Mouse (Mus musculus) cerebellum, postnatal 4 days (tissue): ENCODE measurements at regions not wholly inside any gene's neighbourhood (a gene's known extent, or its start where the extent isn't known, plus 50 kb on each side); places are given as distances from the start of the nearest gene placed in this dataset.

Experiments used
- DNase-seq, 2 experiments: peaks; one replicate each; pipeline ENCODE4 v3.0.0; 2022; ENCODE audit warnings: low spot score in 2 of 2, mixed read lengths in 1 of 2

DNA sequence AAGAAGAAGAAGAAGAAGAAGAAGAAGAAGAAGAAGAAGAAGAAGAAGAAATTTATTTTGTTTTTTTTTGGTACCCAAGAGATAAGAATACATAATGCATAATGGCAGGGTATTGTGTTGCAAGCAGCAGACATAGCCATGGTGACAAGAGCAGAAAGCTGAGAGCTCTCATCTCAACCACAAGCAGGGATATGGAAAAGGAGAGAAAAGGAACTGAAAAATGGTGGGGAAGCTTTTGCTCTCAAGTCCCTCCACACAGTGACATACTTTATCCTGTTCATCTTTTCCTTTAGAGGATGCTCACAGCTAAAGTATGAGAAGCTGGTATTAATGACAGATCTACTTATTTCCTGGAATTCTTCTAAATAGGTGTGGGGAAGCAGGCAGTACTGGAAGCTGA is 115.2 kb upstream of the Pik3r1 start:
- no peak for DNase-seq

- DNase-seq: no peak
Observed at GRCm38 (mm10) chr13:101884752-101885151, 116.7 kb upstream of the Pik3r1 start.

DNA sequence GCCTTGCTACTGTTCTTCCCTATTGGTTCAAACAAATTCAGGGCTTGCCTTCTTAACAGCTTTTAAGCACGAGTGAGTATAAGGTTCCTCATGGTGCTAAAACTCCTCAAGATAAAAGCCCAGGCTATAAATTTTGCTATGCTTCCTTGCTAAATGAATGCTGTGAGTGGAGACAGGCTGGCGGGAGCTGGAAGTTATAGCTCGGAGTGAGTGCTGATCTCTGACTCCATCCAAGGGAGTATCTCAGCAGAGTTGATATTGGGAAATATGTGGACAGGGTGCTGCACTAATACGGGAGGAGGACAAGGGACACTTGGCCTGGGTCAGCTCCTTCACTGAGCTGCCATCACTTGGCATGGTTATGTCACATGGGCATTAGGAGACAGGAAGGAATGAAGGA is 123.5 kb upstream of the Pik3r1 start:
- DNase-seq: no peak

DNA sequence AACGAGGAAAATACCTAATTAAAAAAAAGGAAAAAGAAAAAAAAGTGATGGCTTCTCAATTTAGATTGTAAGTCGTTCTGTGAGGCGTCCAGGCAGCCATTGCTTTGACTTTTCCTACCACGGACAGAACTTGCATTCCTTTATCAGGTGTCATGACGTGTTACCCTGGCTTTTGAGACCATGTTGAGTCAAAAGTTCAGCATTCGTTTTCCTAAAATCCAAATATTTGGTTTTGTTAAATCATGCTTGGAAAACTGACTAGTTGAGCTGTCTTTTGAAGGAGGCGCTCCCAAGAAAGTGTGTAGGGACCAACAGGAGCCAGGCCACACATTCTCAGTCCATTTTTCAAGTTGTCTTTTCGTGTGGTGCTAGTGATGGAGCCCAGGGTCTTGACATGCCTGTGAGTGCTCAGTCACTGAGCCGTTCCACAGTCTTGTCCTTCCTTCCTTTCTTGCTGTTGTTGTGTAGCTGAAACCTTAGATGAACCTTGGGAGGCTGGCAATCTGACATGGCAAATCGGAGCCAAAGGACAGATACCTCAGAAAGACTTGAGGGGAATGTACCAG is 125.1 kb upstream of the Pik3r1 start:
- no peak for DNase-seq

DNA sequence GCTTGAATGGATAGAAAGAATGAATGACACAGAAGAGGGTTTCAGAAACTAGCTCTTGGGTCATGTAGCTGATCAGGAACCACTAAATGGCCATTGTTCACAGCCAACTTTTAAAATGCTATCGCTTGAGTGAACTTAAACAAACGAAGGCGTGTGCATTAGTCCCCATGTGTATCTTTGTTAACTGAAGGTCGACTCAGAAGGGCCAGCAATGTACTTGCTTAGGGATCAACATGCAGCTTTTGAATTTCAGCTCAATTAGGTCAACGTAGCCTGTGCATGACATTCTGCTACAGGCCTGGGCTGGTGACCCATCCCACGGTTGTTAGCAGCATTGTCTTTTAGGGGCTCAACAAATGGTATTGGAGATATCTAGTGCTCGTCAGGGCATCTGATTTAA is 127.1 kb upstream of the Pik3r1 start:
- DNase-seq: no peak

- DNase-seq: no peak
Observed at GRCm38 (mm10) chr13:101895686-101896085, 127.7 kb upstream of the Pik3r1 start.

- DNase-seq: no peak
Observed at GRCm38 (mm10) chr13:101896946-101897345, 128.9 kb upstream of the Pik3r1 start.

- no peak for DNase-seq
Observed at GRCm38 (mm10) chr13:101902213-101902612, 134.2 kb upstream of the Pik3r1 start.

- DNase-seq: peak in 1 of 2 experiments; percentile 11
Observed at GRCm38 (mm10) chr13:101905909-101906676, 138.1 kb upstream of the Pik3r1 start.

DNA sequence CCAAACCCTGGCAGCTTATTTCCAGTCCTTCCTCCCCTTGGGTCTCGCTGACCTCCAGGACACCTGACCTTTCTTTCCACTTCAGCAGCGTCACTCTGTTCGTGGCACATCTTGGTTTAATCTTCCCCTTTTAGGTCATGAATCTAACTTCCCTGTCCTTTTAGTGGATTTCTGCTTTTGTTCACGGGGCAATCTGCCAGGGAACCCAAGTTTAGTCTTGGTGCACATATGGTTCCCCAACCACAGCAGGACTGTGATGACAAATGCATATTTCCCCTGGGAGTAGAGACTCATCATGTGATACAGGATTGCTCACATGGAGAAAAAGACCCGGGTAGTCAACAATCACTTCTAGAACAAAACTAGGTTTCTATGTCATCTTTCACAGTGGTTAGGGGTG is 141.0 kb upstream of the Pik3r1 start:
- no peak for DNase-seq

DNA sequence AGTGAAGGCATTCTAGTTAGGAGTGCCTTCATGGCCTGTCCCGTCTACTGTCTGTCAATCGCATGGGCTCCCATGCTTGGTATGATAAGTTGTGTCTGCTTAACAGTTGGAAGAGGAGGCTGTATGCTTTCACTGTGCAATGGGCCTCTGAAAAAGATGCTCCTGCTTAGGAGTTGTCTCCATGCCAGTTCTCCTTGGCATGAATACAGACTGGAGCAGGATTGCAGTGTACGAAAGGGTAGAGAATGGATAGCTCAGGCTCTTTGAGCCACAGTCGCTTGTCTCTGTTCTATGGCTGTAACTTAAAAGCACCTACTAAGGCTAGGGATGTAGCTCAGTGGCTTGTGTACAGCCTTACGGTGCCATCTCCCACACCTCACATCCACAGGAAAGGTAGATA is 142.7 kb upstream of the Pik3r1 start:
- DNase-seq: peak in 1 of 2 experiments; percentile 22

- no peak for DNase-seq
Observed at GRCm38 (mm10) chr13:101914132-101914531, 146.1 kb upstream of the Pik3r1 start.

GRCm38 (mm10) chr13:101914691-101915541 is 146.9 kb upstream of the Pik3r1 start:
- DNase-seq: no peak

DNA sequence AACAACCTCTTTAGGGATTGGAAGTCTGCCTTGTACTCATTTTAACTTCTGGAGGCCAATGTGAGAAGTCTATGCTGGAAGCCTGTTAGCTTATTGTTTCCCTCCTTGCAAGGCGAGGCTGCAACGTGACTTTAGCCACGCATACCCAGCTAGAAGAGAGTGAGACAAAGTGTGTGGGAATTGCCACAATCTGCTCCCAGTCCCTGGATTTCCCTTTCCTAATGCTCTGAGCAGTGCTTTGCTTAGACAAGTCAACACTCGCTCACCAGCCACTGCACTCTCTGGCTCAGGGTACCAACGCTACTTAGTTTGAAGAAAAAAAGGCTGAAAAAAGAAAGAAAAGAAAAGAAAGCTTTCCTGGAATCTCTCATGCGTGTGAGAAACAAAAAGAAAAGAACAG is 147.5 kb upstream of the Pik3r1 start:
- no peak for DNase-seq

GRCm38 (mm10) chr13:101915948-101916594 is 148.1 kb upstream of the Pik3r1 start:
- DNase-seq: no peak

DNA sequence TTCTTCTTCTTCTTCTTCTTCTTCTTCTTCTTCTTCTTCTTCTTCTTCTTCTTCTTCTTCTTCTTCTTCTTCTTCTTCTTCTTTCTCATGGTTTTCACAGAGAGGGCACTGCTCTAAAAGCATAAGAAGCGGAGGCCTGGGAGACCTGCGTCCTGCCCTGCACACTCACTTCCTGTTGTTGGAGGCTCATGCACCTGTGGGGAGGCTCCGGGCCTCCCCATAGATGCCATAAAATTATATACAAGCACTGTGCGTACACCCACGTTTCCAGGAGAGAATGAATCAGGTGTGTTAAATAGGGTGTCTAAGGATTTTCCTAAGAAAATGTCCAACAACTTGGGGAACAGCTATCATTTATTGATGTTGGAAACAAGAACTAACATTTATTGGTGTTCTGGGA is 148.9 kb upstream of the Pik3r1 start:
- DNase-seq: no peak

GRCm38 (mm10) chr13:101918185-101918584 is 150.2 kb upstream of the Pik3r1 start:
- no peak for DNase-seq

GRCm38 (mm10) chr13:101919266-101919665 is 151.2 kb upstream of the Pik3r1 start:
- DNase-seq: no peak

DNA sequence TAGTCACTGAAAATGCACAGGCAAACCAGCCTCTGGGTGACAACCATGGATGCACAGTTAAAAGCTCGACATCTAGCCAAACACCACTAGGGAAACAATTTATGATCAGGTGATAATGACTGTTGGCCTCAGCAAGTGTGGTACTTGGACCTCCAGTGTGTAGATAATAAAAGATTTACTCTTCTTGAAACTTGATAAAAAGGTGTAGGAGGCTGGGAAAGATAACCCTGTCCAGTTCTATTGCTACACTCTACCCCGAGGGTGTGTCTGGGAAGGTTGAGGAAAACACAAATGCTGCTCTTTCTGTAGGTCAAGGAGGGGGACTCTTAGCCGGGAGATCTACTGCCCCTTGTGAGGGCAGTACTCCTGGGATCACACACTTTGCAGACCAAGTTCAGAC is 152.4 kb upstream of the Pik3r1 start:
- DNase-seq: no peak

DNA sequence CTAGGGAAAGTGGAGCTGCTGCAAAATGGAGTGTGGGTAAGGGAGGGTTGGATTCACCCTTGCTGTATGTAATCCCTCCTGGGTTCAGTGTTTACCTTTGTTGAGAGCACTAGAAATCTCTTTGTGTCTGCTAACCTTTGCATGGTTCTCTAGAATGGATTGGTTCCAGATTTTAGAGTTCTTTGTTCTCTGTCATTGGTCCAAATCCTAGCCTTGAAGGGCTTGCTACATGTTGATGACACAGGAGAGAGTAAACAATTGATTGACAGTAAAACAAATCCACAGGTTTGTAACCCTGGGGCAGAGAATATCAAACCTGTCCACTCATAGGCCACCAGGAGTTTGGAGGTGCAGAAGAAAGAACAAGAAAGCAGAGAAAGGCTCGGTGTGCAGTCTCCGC is 156.6 kb upstream of the Pik3r1 start:
- no peak for DNase-seq

DNA sequence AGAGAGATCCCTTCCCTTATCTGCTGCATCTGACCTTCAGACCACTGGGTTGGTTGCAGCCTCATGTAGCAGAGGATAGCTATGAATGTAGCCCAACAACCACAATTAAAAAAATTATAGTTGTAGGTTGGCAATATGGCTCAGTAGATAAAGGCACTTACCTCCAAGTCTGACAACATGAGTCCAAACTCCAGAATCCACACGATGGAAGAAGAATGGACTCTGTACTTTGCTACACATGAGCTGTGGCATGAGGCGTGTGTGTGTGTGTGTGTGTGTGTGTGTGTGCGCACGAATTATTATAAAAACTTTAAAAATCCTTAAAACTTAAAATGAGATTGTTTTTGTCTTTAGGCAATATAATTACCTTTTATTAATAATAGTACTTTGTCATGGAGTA is 163.2 kb upstream of the Pik3r1 start:
- no peak for DNase-seq

DNA sequence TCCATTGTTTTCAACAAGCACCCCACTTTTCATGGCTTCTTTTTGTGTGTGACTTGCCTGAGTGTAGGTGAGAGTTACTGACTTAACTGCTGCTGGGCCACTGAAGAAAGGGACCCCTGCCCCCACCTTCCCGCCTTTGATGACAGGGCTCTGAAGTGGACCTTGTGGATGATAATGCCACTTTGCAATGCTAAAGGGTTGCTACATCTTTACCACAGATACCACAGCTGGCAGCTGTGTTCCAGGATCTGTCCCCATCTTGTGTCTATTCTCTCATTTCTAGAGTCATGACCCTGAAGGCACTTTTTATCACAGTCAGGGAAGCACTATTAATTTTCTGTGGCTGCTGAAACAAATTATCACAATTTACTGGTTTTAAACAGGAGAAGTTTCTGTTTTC is 163.9 kb upstream of the Pik3r1 start:
- no peak for DNase-seq
